Comparison of ENCODE assay signal across 18 mouse cellular contexts in the genomic region with DNA sequence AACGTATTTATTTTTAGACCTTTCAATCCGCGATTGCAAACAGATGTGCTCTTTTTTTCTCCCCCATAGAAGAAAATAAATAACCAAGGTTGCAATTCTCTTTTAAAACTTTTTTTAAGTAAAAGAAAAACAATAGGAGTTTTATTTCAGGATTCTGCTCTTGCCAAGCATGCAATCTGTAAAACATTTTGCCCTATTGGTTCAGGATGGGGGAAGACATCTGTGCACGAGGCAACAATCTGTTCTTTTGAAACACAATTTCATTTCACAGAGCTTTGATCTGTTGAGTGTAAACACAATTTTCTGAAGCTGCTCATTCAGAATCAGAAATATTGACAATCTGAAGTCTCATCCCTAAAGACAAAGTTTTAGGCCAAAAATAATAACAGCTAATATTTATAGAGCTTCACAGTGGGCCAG.
DNase-seq lines count a peak whose midpoint lies in the region; ATAC-seq and TF ChIP-seq lines count a peak whose summit lies in the region.
"Had no signal": no experiment of that assay in that cellular context is flagged by ENCODE, and none has a peak within 500 bp of the region (broad histone marks: within the 10 kb centered on the region; RNA-seq: fewer than 3 reads in every experiment).

No protein-coding gene starts in this region.

- TF ChIP-seq CTCF in heart, postnatal 0 days (IDR thresholded peaks at IDR 0.05; ENCODE audit: low read depth): no peak

- no peak for TF ChIP-seq EP300 in heart, postnatal 0 days (IDR thresholded peaks at IDR 0.05; ENCODE audit: low read depth)

- H3K36me3 ChIP-seq in heart, postnatal 0 days (replicated peaks; ENCODE audit: control insufficient read depth, insufficient read depth, low read length): no peaks in the 10 kb centered on the region
- no peaks in the 10 kb centered on the region for H3K36me3 ChIP-seq in heart, embryonic 11.5 days (ENCODE audit: control insufficient read depth, insufficient read depth, low read length)
- H3K36me3 ChIP-seq in embryonic facial prominence, embryonic 13.5 days: no peaks in the 10 kb centered on the region
- H3K36me3 ChIP-seq: G1E; heart, embryonic 12.5 days; midbrain, embryonic 15.5 days had no signal

- no peak overlapping the region for H3K27ac ChIP-seq in heart, postnatal 0 days (ENCODE audit: low read depth)
- H3K27ac ChIP-seq in heart, embryonic 11.5 days (ENCODE audit: low read depth, low read length): no peak overlapping the region
- no peak overlapping the region; the same call in 1 of the 2 replicates for H3K27ac ChIP-seq in embryonic facial prominence, embryonic 13.5 days
- H3K27ac ChIP-seq: hindbrain, embryonic 14.5 days; macrophage; midbrain, embryonic 15.5 days had no signal

- 23% methylated on average over 4 of the region's 4 CpGs for WGBS in heart, postnatal 0 days
- 47% methylated on average over 4 of the region's 4 CpGs for WGBS in heart, embryonic 11.5 days (ENCODE audit: insufficient replicate concordance)
- 17% methylated on average over 4 of the region's 4 CpGs for WGBS in embryonic facial prominence, embryonic 13.5 days

- H3K27me3 ChIP-seq in heart, postnatal 0 days (ENCODE audit: control insufficient read depth, insufficient read depth, low read length): no peaks in the 10 kb centered on the region
- H3K27me3 ChIP-seq in heart, embryonic 11.5 days (ENCODE audit: control insufficient read depth, insufficient read depth, low read length): no peaks in the 10 kb centered on the region
- no peaks in the 10 kb centered on the region for H3K27me3 ChIP-seq in embryonic facial prominence, embryonic 13.5 days
- H3K27me3 ChIP-seq: heart, embryonic 12.5 days; midbrain, embryonic 15.5 days had no signal

- ATAC-seq in heart, postnatal 0 days (ENCODE audit: insufficient read depth, low read depth): no peak
- no peak for ATAC-seq in heart, embryonic 11.5 days (replicated peaks; ENCODE audit: insufficient number of reproducible peaks, low FRiP score, low TSS enrichment)
- no peak for ATAC-seq in embryonic facial prominence, embryonic 13.5 days (ENCODE audit: insufficient number of reproducible peaks, insufficient read depth, low FRiP score, low TSS enrichment, low read depth)
- ATAC-seq in erythroid progenitor cell, adult 5-6 weeks (replicated peaks; ENCODE audit: low FRiP score, poor library complexity, severe bottlenecking): no peak
- ATAC-seq: liver, postnatal 0 days; midbrain, embryonic 15.5 days had no signal

- H3K4me3 ChIP-seq in heart, postnatal 0 days (ENCODE audit: low read depth, low read length): no peak overlapping the region
- no peak overlapping the region for H3K4me3 ChIP-seq in heart, embryonic 11.5 days (ENCODE audit: low read depth, low read length)
- H3K4me3 ChIP-seq in embryonic facial prominence, embryonic 13.5 days: no peak overlapping the region
- H3K4me3 ChIP-seq: heart, embryonic 12.5 days; midbrain, embryonic 15.5 days had no signal

- DNase-seq in heart, postnatal 0 days (ENCODE audit: low spot score): no peak
- peak; percentile 61 for DNase-seq in brain, adult 2 months (ENCODE audit: low read depth, low spot score)
- DNase-seq in layer of hippocampus, adult 9-10 months (ENCODE audit: low spot score): peak; percentile 60
- DNase-seq in thymus, postnatal 4 days: no peak
- DNase-seq: adrenal gland, postnatal 10 days; cerebellum, postnatal 36 days; gastrocnemius, postnatal 14 days; kidney, adult 18-20 months; liver, postnatal 0 days; right cerebral cortex, postnatal 25 days had no signal

- H3K4me2 ChIP-seq in heart, postnatal 0 days (ENCODE audit: low read depth, low read length): peak overlapping the region; percentile 9; the same call in 1 of the 2 replicates
- H3K4me2 ChIP-seq in heart, embryonic 11.5 days: no peak overlapping the region
- peak overlapping the region; percentile 41 for H3K4me2 ChIP-seq in embryonic facial prominence, embryonic 13.5 days
- H3K4me2 ChIP-seq: heart, embryonic 12.5 days; hindbrain, embryonic 14.5 days; midbrain, embryonic 15.5 days had no signal

- H3K4me1 ChIP-seq in heart, postnatal 0 days (ENCODE audit: control insufficient read depth, insufficient read depth): peaks cover 3% of the 10 kb centered on the region; the same call in 1 of the 2 replicates
- H3K4me1 ChIP-seq in heart, embryonic 11.5 days (ENCODE audit: control insufficient read depth, insufficient read depth, low read length): no peaks in the 10 kb centered on the region
- peaks cover 16% of the 10 kb centered on the region for H3K4me1 ChIP-seq in embryonic facial prominence, embryonic 13.5 days
- H3K4me1 ChIP-seq: heart, embryonic 12.5 days had no signal

- no peaks in the 10 kb centered on the region for H3K9me3 ChIP-seq in heart, postnatal 0 days (replicated peaks; ENCODE audit: control insufficient read depth, low read length)
- H3K9me3 ChIP-seq in heart, embryonic 11.5 days (replicated peaks; ENCODE audit: control insufficient read depth, low read length): no peaks in the 10 kb centered on the region
- H3K9me3 ChIP-seq in embryonic facial prominence, embryonic 13.5 days: no peaks in the 10 kb centered on the region
- H3K9me3 ChIP-seq: heart, embryonic 12.5 days; midbrain, embryonic 15.5 days had no signal

- no peak overlapping the region for H3K9ac ChIP-seq in heart, postnatal 0 days (replicated peaks; ENCODE audit: low read depth, low read length)
- no peak overlapping the region for H3K9ac ChIP-seq in heart, embryonic 11.5 days (ENCODE audit: low read depth, low read length)
- H3K9ac ChIP-seq in embryonic facial prominence, embryonic 13.5 days: no peak overlapping the region
- H3K9ac ChIP-seq: heart, embryonic 12.5 days; hindbrain, embryonic 14.5 days; liver, postnatal 0 days; midbrain, embryonic 15.5 days had no signal

Comparison
In these comparisons a context has a peak if more than half of its experiments do, and no peak if none do; other contexts are left out.
1. DNase-seq: peak in brain, adult 2 months (single experiment) and layer of hippocampus, adult 9-10 months (single experiment); none in heart, postnatal 0 days (single experiment) and thymus, postnatal 4 days (single experiment).